Mouse (Mus musculus) T-helper 17 cell (primary cell): ENCODE measurements around the gene Ceacam15.
"Not testable (repeated sequence)": the region's sequence is repeated elsewhere in the genome, so short reads cannot be mapped to it uniquely, and the experiment has no call there.

Experiments
- in situ Hi-C, 2 experiments: fragments of 300-600 bp; cut with MboI, MseI; formaldehyde crosslinking; loops; 1 replicate in 1 of 2; 2 replicates in 1 of 2; pipeline ENCODE4 v1.15.1; 2025; ENCODE audit warnings: high pct_unique_total_duplicates in 2 of 2

Ceacam15 gene

DNA sequence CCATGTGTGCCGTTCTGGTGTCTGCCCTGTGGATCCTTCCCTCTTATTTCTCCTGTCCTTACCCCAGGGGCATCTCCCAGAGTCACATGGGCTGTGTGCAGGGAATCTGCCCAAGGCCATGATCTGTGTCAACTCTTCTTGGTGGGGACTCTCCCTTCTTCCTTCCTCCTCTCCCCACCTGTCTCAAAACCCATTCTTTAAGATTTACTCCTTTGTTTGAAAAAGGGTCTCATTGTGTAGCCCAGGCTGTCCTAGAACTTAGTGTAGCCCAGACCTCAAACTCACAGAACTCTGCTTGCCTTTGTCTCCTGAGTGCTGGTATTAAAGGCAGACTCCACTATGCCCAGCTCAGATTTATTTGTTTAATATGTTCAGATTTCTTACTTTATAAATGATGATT, at the start of gene Ceacam15:
Ceacam15 (minus strand) TSS at position 101 of the 400 bp plus-strand sequence.
- in situ Hi-C loops: no loop called here

DNA sequence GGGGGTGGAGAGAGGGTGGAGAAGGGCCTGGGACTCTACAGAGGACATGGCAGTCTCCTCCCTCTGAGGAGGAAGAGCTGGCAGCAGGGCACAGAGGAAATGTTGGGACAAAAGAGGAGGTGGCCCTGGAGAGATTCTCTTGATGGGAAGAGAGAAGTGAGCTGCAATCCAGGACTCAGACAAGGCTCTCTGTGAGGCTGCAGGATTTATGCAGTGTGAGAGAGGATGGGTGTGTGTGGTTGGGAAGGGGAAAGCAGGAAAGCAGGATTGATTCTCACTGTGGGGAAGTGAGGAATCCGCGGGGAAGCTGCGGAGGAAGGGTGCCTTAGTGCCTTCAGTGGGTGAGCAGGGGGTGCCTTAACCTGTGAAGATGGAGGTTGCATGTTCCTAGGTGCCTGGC, 47.0 kb upstream of the Ceacam15 start:
- in situ Hi-C loops: not testable (repeated sequence)

GRCm38 (mm10) chr7:16721629-16722028, 46.1 kb upstream of the Ceacam15 start, which contains the start of gene Ceacam9:
TSS of gene Ceacam9 (plus strand) at chr7:16721929.
- in situ Hi-C loops: no loop called here

- in situ Hi-C loops: not testable (repeated sequence)
Measured at GRCm38 (mm10) chr7:16716456-16717152, 41.1 kb upstream of the Ceacam15 start.

GRCm38 (mm10) chr7:16712633-16713415, 37.3 kb upstream of the Ceacam15 start:
- in situ Hi-C loops: loop anchor here in 1 of 2 experiments (5.0 kb wide), 1 partner anchor 86 kb away; no protein-coding TSS in a partner anchor

DNA sequence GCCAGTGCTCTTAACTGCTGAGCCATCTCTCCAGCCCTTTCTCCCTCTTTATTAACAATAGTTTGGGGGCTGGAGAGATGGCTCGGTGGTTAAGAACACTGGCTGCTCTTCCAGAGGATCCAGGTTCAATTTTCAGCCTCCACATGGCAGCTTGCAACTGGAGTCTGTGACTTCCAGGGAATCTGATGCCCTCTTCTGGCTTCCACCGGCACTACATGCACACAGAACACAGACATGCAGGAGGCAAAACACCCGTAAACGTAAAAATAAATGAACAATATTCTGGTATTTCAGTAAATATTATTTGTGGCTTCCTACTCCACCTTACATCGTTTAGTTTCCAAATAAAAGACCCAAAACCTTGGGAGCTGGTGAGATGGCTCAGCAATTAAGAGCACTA, 35.1 kb upstream of the Ceacam15 start:
- in situ Hi-C loops: loop anchor here in 1 of 2 experiments (5.0 kb wide), 1 partner anchor 83 kb away; no protein-coding TSS in a partner anchor

- in situ Hi-C loops: no loop called here
Measured at GRCm38 (mm10) chr7:16708244-16708643, 32.7 kb upstream of the Ceacam15 start.

DNA sequence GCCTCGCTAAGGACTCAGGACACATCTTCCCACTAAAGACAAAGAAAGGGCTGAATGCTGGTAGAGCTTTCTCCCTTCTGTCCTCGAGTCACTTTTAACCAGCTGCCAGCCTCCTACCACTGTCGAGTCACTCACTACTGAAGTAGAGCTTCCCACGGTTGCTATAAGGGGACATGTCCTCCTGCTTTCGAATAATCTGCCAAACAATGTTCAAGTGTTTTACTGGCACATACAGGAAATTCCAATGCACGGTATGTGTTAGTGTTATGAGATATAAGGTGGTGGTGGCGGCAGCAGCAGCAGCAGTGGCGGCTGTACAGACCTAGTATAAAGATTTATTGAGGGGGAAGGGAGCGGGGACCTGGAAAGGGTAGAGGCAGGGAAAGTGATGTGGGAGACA, 30.9 kb upstream of the Ceacam15 start:
- in situ Hi-C loops: no loop called here

- in situ Hi-C loops: no loop called here
Measured at GRCm38 (mm10) chr7:16700583-16700982, 25.1 kb upstream of the Ceacam15 start.

- in situ Hi-C loops: no loop called here
Measured at GRCm38 (mm10) chr7:16699042-16699441, 23.5 kb upstream of the Ceacam15 start.

GRCm38 (mm10) chr7:16695025-16695424, 19.5 kb upstream of the Ceacam15 start:
- in situ Hi-C loops: no loop called here

- in situ Hi-C loops: no loop called here
Measured at GRCm38 (mm10) chr7:16689196-16689595, 13.7 kb upstream of the Ceacam15 start.

DNA sequence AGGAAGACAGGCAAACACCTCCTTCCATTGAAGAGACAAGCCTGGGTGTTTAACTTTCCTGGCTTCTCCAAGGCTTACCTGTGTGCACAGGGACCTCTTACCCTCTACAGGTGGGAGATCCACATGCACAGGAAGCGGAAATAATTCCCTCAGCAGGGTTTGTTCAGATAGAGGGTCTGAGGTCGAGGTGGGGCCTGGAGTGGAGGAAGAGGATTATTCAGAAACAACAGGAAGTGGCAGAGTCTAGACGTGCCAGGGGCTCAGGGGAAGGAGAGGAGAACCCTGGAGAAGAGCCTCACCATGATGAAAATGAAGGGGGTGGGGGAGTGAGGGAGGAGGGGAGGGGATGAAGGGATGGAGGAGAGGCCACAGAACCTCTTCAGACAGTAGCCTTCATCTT, 4.7 kb upstream of the Ceacam15 start:
- in situ Hi-C loops: not testable (repeated sequence)

DNA sequence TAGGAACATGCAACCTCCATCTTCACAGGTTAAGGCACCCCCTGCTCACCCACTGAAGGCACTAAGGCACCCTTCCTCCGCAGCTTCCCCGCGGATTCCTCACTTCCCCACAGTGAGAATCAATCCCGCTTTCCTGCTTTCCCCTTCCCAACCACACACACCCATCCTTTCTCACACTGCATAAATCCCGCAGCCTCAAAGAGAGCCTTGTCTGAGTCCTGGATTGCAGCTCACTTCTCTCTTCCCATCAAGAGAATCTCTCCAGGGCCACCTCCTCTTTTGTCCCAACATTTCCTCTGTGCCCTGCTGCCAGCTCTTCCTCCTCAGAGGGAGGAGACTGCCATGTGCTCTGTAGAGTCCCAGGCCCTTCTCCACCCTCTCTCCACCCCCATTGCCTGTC, 806 bp downstream of the Ceacam15 start:
- in situ Hi-C loops: not testable (repeated sequence)

DNA sequence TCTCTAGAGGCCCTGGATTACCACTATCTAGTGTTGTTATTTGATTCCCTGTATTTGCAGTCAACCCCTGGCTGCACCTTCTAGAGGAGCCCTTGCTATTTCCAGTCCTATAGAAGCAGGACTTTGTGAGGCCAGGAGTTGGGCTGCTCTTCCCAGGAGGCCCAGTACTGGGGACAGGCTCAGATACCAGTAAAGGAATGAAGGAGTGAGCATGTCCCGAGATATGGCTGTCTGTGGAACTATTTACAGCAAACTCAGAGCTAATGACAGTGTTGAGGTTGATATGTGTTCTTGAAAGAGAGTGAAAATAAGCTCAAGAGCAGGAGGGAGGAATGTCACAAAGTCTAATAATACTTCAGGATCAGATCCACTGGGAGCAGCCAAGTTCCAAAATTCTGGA, 1.7 kb downstream of the Ceacam15 start:
- in situ Hi-C loops: no loop called here

DNA sequence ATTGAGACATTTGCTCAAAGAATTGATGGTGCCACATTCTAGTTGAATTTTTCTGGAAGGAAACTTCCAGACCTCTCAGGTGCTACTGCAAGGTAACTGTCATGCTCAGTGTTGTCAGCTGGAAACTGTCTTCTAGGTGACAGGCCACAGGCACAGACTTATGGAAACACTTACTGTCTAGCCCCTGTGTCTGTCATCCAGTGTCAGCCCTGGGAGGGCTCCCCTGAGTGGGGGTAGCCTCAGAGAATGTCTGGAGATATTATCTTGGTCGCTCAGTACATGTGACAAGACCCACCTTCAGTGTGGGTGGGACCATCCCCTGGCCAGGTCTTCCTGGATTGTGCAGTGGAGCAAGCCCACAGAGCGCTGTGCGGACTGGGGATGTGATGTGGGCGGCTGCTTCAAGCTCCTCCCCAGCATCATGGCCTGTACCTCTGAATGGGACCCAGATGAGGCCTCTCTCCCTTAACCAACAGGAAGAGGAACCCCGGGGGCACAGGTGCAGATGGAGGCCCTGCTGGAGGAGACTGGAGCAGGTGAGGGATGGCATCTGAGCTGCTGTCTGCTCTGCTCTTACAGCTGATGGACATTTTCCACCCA, 7.1 kb downstream of the Ceacam15 start:
- in situ Hi-C loops: not testable (repeated sequence)

DNA sequence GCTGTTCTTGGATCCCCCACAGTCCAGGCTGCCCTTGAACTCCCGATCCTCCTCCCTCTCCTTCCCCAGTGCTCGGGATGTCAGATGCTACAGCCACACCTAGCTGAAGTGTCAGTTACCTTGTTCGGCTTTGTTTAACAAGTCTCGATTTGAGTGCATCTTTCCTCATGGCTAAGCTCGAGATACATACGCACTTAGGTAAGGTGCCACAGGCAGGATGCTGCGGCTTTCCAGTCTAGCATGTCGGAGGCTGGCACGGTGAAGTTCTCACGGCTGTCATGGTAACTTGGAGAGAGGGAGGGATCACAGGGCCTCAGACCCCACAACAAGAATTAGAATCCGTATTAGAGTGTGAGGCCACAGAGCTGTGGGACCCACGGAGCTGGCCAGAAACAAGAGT, 31.2 kb downstream of the Ceacam15 start:
- in situ Hi-C loops: no loop called here

DNA sequence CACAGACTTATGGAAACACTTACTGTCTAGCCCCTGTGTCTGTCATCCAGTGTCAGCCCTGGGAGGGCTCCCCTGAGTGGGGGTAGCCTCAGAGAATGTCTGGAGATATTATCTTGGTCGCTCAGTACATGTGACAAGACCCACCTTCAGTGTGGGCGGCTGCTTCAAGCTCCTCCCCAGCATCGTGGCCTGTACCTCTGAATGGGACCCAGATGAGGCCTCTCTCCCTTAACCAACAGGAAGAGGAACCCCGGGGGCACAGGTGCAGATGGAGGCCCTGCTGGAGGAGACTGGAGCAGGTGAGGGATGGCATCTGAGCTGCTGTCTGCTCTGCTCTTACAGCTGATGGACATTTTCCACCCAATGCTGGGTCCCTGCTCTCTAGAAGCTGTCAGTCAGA, 32.4 kb downstream of the Ceacam15 start:
- in situ Hi-C loops: not testable (repeated sequence)

DNA sequence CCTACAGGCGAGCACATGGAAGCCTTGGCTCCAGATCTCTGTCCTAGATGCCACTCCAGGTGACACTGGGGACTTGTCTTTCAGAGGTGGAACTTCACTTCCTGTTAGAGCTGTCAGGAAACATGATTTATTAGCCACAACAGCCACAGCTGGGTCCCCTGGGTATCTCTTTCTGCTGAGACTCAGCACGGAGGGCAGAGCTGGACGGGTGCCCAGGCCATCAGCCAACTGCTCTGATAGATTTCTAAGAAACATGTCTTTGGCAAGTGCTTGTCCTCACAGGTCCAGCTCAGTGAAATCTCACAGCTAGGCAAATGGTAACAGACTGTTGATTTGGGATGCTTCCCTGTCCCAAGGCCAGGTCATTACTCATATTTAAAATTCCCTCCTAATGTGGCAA, 36.5 kb downstream of the Ceacam15 start:
- in situ Hi-C loops: no loop called here

DNA sequence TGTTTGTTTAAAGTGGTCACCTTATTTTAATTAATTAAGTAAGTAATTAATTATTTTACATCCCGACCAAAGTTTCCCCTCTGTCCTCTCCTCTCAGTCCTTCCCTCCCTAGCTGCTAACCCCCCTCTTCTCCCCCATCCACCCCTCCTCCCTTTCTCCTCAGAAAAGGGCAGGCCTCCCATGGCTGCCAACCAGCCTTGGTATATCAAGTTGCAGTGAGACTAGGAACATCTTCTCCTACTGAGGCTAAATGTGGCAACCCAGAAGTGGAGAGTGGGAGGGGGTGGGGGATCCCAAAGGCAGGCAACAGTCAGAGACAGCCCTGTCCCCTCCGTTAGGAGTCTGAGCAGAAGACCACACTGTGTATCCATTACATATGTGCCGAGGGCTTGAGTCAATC, 40.4 kb downstream of the Ceacam15 start:
- in situ Hi-C loops: no loop called here

GRCm38 (mm10) chr7:16633913-16634312, 41.6 kb downstream of the Ceacam15 start:
- in situ Hi-C loops: not testable (repeated sequence)

DNA sequence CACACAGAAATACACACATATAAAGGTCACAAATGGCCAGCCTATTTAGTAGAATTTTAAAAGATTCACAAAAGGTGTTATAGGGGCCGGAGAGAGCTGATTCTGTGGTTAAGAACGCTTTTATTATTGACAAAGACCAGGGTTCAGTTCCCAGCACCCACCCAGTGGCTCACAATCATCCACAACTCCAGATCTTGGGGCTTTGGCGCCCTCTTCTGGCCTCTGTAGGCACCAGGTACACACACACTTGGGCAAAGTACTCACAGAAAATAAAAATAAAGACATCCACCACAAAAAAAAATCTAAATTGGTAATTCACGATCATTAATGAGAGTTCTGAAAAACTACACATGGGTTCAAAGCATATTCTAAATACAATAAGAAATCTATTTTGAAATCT, 43.6 kb downstream of the Ceacam15 start:
- in situ Hi-C loops: no loop called here
